Mouse (Mus musculus): ENCODE data around the gene Kcna7.
"Not testable (repeated sequence)": the region's sequence is repeated elsewhere in the genome, so short reads cannot be mapped to it uniquely, and the experiment has no call there.

Gene Kcna7

GRCm38 (mm10) chr7:45405091-45406075 lies at the start of gene Kcna7:
Kcna7 (plus strand) TSS chr7:45405653.
- in situ Hi-C loops (cut with MboI, MseI) = no loop called here

- in situ Hi-C loops (cut with MboI, MseI) = no loop called here
Observed at GRCm38 (mm10) chr7:45356087-45356486, 49.4 kb upstream of the Kcna7 start.

GRCm38 (mm10) chr7:45359081-45359480 lies 46.4 kb upstream of the Kcna7 start:
- in situ Hi-C loops (cut with MboI, MseI) = not testable (repeated sequence)

GRCm38 (mm10) chr7:45360404-45361125 lies 44.9 kb upstream of the Kcna7 start:
- in situ Hi-C loops (cut with MboI, MseI) = no loop called here

- in situ Hi-C loops (cut with MboI, MseI) = no loop called here
Observed at GRCm38 (mm10) chr7:45361243-45361804, 44.1 kb upstream of the Kcna7 start.

- in situ Hi-C loops (cut with MboI, MseI) = no loop called here
Observed at GRCm38 (mm10) chr7:45362801-45363200, 42.7 kb upstream of the Kcna7 start.

GRCm38 (mm10) chr7:45363983-45364382 lies 41.5 kb upstream of the Kcna7 start:
- in situ Hi-C loops (cut with MboI, MseI) = no loop called here

- in situ Hi-C loops (cut with MboI, MseI) = no loop called here
Observed at GRCm38 (mm10) chr7:45365742-45366651, 39.5 kb upstream of the Kcna7 start.

- in situ Hi-C loops (cut with MboI, MseI) = no loop called here
Observed at GRCm38 (mm10) chr7:45366652-45367019, 38.8 kb upstream of the Kcna7 start, which contains the start of gene Ppfia3. Ppfia3 (minus strand) TSS chr7:45367019.

GRCm38 (mm10) chr7:45367020-45367880 lies 38.2 kb upstream of the Kcna7 start:
- in situ Hi-C loops (cut with MboI, MseI) = no loop called here

- in situ Hi-C loops (cut with MboI, MseI) = no loop called here
Observed at GRCm38 (mm10) chr7:45368178-45368577, 37.3 kb upstream of the Kcna7 start.

GRCm38 (mm10) chr7:45369022-45369745 lies 36.3 kb upstream of the Kcna7 start:
- in situ Hi-C loops (cut with MboI, MseI) = no loop called here

GRCm38 (mm10) chr7:45369836-45370474 lies 35.5 kb upstream of the Kcna7 start:
- in situ Hi-C loops (cut with MboI, MseI) = no loop called here

- in situ Hi-C loops (cut with MboI, MseI) = no loop called here
Observed at GRCm38 (mm10) chr7:45370475-45371311, 34.8 kb upstream of the Kcna7 start, which contains the start of gene Lin7b. Lin7b (minus strand) TSS chr7:45370583.

GRCm38 (mm10) chr7:45372371-45372770 lies 33.1 kb upstream of the Kcna7 start:
- in situ Hi-C loops (cut with MboI, MseI) = no loop called here

- in situ Hi-C loops (cut with MboI, MseI) = no loop called here
Observed at GRCm38 (mm10) chr7:45374620-45375019, 30.8 kb upstream of the Kcna7 start.

GRCm38 (mm10) chr7:45376057-45376456 lies 29.4 kb upstream of the Kcna7 start:
- in situ Hi-C loops (cut with MboI, MseI) = no loop called here

GRCm38 (mm10) chr7:45386077-45386476 lies 19.4 kb upstream of the Kcna7 start:
- in situ Hi-C loops (cut with MboI, MseI) = no loop called here
